Mouse (Mus musculus): ENCODE results near the gene Scrt2. TPM values are rescaled to one million over a fixed set of nuclear protein-coding genes. Genes with fewer than 3 reads are reported as not detected.

Gene Scrt2
- polyA plus RNA-seq, 1 experiment from 2014 or later, result not detected

- H3K36me3 ChIP-seq (ENCODE audit: control insufficient read depth, insufficient read depth, low read length), result no peaks in the 10 kb centered on the region
- H3K27me3 ChIP-seq (ENCODE audit: control insufficient read depth, insufficient read depth, low read length), result peaks cover 8% of the 10 kb centered on the region; the same call in 1 of the 2 replicates
- DNase-seq (ENCODE audit: low spot score), result peak; percentile 87
- peak overlapping the region; percentile 17; the same call in 1 of the 2 replicates for H3K4me3 ChIP-seq (ENCODE audit: low read depth, low read length)
- peak overlapping the region; percentile 49 for H3K4me2 ChIP-seq (replicated peaks; ENCODE audit: low read depth)
- H3K27ac ChIP-seq (replicated peaks), result no peak overlapping the region
- TF ChIP-seq CTCF (IDR thresholded peaks at IDR 0.05; ENCODE audit: low read depth) (no peak), EP300 (optimal IDR thresholded peaks at IDR 0.05) (no peak)
- WGBS, result under 1% methylated on average over 44 of the region's 81 CpGs
- H3K4me1 ChIP-seq (replicated peaks; ENCODE audit: control insufficient read depth, insufficient read depth), result no peaks in the 10 kb centered on the region
- no peaks in the 10 kb centered on the region for H3K9me3 ChIP-seq (ENCODE audit: control insufficient read depth, low read length)
- peak; percentile 90 for ATAC-seq (ENCODE audit: low FRiP score, low TSS enrichment)
- no peak overlapping the region for H3K9ac ChIP-seq (ENCODE audit: low read length)
These were observed 516 bp downstream of the Scrt2 start for GRCm38 (mm10) chr2:152081641-152082448.

- no peaks in the 10 kb centered on the region for H3K4me1 ChIP-seq (replicated peaks; ENCODE audit: control insufficient read depth, insufficient read depth)
- H3K4me2 ChIP-seq (replicated peaks; ENCODE audit: low read depth), result no peak overlapping the region; the same call in 1 of the 2 replicates
- H3K36me3 ChIP-seq (ENCODE audit: control insufficient read depth, insufficient read depth, low read length), result no peaks in the 10 kb centered on the region
- no peaks in the 10 kb centered on the region for H3K9me3 ChIP-seq (ENCODE audit: control insufficient read depth, low read length)
- peaks cover 8% of the 10 kb centered on the region; the same call in 1 of the 2 replicates for H3K27me3 ChIP-seq (ENCODE audit: control insufficient read depth, insufficient read depth, low read length)
- H3K9ac ChIP-seq (ENCODE audit: low read length), result no peak overlapping the region
- no peak overlapping the region for H3K27ac ChIP-seq (replicated peaks)
- DNase-seq (ENCODE audit: low spot score) (no peak), ATAC-seq (ENCODE audit: low FRiP score, low TSS enrichment) (no peak)
- TF ChIP-seq CTCF (IDR thresholded peaks at IDR 0.05; ENCODE audit: low read depth), result no peak
- WGBS, result 21% methylated on average over 6 of the region's 7 CpGs
- H3K4me3 ChIP-seq (ENCODE audit: low read depth, low read length), result no peak overlapping the region
These were observed 1.3 kb downstream of the Scrt2 start for GRCm38 (mm10) chr2:152082456-152083285.

- Histone ChIP-seq H3K27ac (replicated peaks) (no peak overlapping the region), H3K9ac (ENCODE audit: low read length) (no peak overlapping the region), H3K9me3 (ENCODE audit: control insufficient read depth, low read length) (no peaks in the 10 kb centered on the region), H3K4me2 (replicated peaks; ENCODE audit: low read depth) (no peak overlapping the region), H3K4me1 (replicated peaks; ENCODE audit: control insufficient read depth, insufficient read depth) (no peaks in the 10 kb centered on the region), H3K4me3 (ENCODE audit: low read depth, low read length) (no peak overlapping the region), H3K36me3 (ENCODE audit: control insufficient read depth, insufficient read depth, low read length) (no peaks in the 10 kb centered on the region), H3K27me3 (ENCODE audit: control insufficient read depth, insufficient read depth, low read length) (peaks cover 8% of the 10 kb centered on the region; the same call in 1 of the 2 replicates)
- DNase-seq (ENCODE audit: low spot score), result no peak
- 64% methylated on average over 4 of the region's 4 CpGs for WGBS
- ATAC-seq (ENCODE audit: low FRiP score, low TSS enrichment), result no peak
- TF ChIP-seq CTCF (IDR thresholded peaks at IDR 0.05; ENCODE audit: low read depth) (no peak), EP300 (optimal IDR thresholded peaks at IDR 0.05) (no peak)
These were observed 2.1 kb downstream of the Scrt2 start for GRCm38 (mm10) chr2:152083411-152083810.

- Histone ChIP-seq H3K4me3 (ENCODE audit: low read depth, low read length) (no peak overlapping the region), H3K27ac (replicated peaks) (no peak overlapping the region), H3K9ac (ENCODE audit: low read length) (no peak overlapping the region), H3K4me1 (replicated peaks; ENCODE audit: control insufficient read depth, insufficient read depth) (no peaks in the 10 kb centered on the region), H3K36me3 (ENCODE audit: control insufficient read depth, insufficient read depth, low read length) (no peaks in the 10 kb centered on the region), H3K4me2 (replicated peaks; ENCODE audit: low read depth) (no peak overlapping the region), H3K9me3 (ENCODE audit: control insufficient read depth, low read length) (no peaks in the 10 kb centered on the region), H3K27me3 (ENCODE audit: control insufficient read depth, insufficient read depth, low read length) (peaks cover 8% of the 10 kb centered on the region; the same call in 1 of the 2 replicates)
- 37% methylated on average over 6 of the region's 6 CpGs for WGBS
- DNase-seq (ENCODE audit: low spot score) (no peak), ATAC-seq (ENCODE audit: low FRiP score, low TSS enrichment) (no peak)
- TF ChIP-seq CTCF (IDR thresholded peaks at IDR 0.05; ENCODE audit: low read depth) (no peak), EP300 (optimal IDR thresholded peaks at IDR 0.05) (no peak)
These were observed 3.0 kb downstream of the Scrt2 start for GRCm38 (mm10) chr2:152084298-152084697.

- Histone ChIP-seq H3K4me3 (ENCODE audit: low read depth, low read length) (no peak overlapping the region), H3K27ac (replicated peaks) (no peak overlapping the region), H3K36me3 (ENCODE audit: control insufficient read depth, insufficient read depth, low read length) (no peaks in the 10 kb centered on the region), H3K4me1 (replicated peaks; ENCODE audit: control insufficient read depth, insufficient read depth) (no peaks in the 10 kb centered on the region), H3K27me3 (ENCODE audit: control insufficient read depth, insufficient read depth, low read length) (peaks cover 8% of the 10 kb centered on the region; the same call in 1 of the 2 replicates), H3K9ac (ENCODE audit: low read length) (no peak overlapping the region), H3K4me2 (replicated peaks; ENCODE audit: low read depth) (no peak overlapping the region), H3K9me3 (ENCODE audit: control insufficient read depth, low read length) (no peaks in the 10 kb centered on the region)
- WGBS, result 79% methylated on average over 6 of the region's 6 CpGs
- TF ChIP-seq CTCF (IDR thresholded peaks at IDR 0.05; ENCODE audit: low read depth) (no peak), EP300 (optimal IDR thresholded peaks at IDR 0.05) (no peak)
- DNase-seq (ENCODE audit: low spot score) (no peak), ATAC-seq (ENCODE audit: low FRiP score, low TSS enrichment) (no peak)
These were observed 4.1 kb downstream of the Scrt2 start for GRCm38 (mm10) chr2:152085414-152085813.
